Mouse (Mus musculus) G1E (cell line): ENCODE data around the gene Olfr488. TPM values are rescaled to one million over a fixed set of nuclear protein-coding genes. Genes with fewer than 3 reads are reported as not detected.
"Not testable (repeated sequence)": the region's sequence is repeated elsewhere in the genome, so short reads cannot be mapped to it uniquely, and the experiment has no call there.

ENCODE experiments used
- ATAC-seq: 2 replicates; pipeline ENCODE4 v1.8.0; 2016; ENCODE audit warnings: mild to moderate bottlenecking; ENCODE audit not compliant: insufficient number of reproducible peaks, poor library complexity, low FRiP score, severe bottlenecking; ENCODE audit errors: extremely low read depth
- DNase-seq: peaks from one replicate; pipeline ENCODE4 v3.0.0; 2012; ENCODE audit warnings: low spot score
- H3K27me3 ChIP-seq: 2 replicates; pipeline ENCODE4 v1.6.1; 2012; ENCODE audit warnings: mild to moderate bottlenecking, low read length, inconsistent platforms; ENCODE audit not compliant: insufficient read depth
- H3K36me3 ChIP-seq: replicated peaks from 2 replicates; pipeline ENCODE3; 2012; ENCODE audit warnings: mild to moderate bottlenecking, inconsistent platforms
- H3K4me1 ChIP-seq: 2 replicates; pipeline ENCODE4 v1.6.1; 2012; ENCODE audit warnings: low read depth, low read length, inconsistent platforms, mixed read lengths; ENCODE audit not compliant: insufficient read depth
- H3K4me3 ChIP-seq: 2 replicates; pipeline ENCODE4 v1.5.1; 2012; ENCODE audit warnings: low read depth, mild to moderate bottlenecking, inconsistent platforms, low read length, moderate library complexity, mixed read lengths
- H3K9me3 ChIP-seq: replicated peaks from 2 replicates; pipeline ENCODE4 v1.6.1; 2012; ENCODE audit warnings: inconsistent platforms
- CTCF ChIP-seq: IDR thresholded peaks from 2 replicates; pipeline ENCODE4 v1.5.1; 2012; ENCODE audit warnings: low read depth, low read length, inconsistent platforms, mixed read lengths
- GATA1 ChIP-seq: IDR thresholded peaks from 2 replicates; pipeline ENCODE4 v1.6.1; 2012; ENCODE audit warnings: borderline replicate concordance, low read length, inconsistent platforms, mixed read lengths
- GATA2 ChIP-seq: IDR thresholded peaks from 2 replicates; pipeline ENCODE4 v1.6.1; 2012; ENCODE audit warnings: low read depth, low read length, inconsistent platforms, borderline replicate concordance
- POLR2AphosphoS5 ChIP-seq: IDR thresholded peaks from 2 replicates; pipeline ENCODE4 v1.6.1; 2012; ENCODE audit warnings: low read depth, low read length, inconsistent platforms; ENCODE audit not compliant: insufficient replicate concordance
- TAL1 ChIP-seq: conservative IDR thresholded peaks from 2 replicates; pipeline ENCODE4 v1.6.1; 2012; ENCODE audit warnings: low read depth, low read length, inconsistent platforms, mixed read lengths
- polyA plus RNA-seq: library from polyadenylated mRNA; stranded (reverse); fragments of >175 nt; gene quantifications from 2 replicates; pipeline ENCODE4 v1.2.3, GENCODE M21; 2012
- total RNA-seq, 2 experiments: library from RNA; stranded (forward) in 1 of 2; stranded (reverse) in 1 of 2; fragments of 200-1000 nt in 1 of 2; fragments of >200 nt in 1 of 2; fragmentation: Nextera tagmentation in 1 of 2; gene quantifications; 2 replicates each; pipeline ENCODE4 v1.2.3; 2014 to 2017

Gene Olfr488
- total RNA-seq (2014; fragmentation: Nextera tagmentation) (not detected in 2 replicates), total RNA-seq (2017) (0.05 and 0.12 TPM in 2 replicates), polyA plus RNA-seq (not detected in 2 replicates)

GRCm38 (mm10) chr7:108258247-108258646 is at the start of gene Olfr488:
Gene Olfr488 (minus strand): TSS chr7:108258347.
- no peaks in the 10 kb centered on the region for H3K27me3 ChIP-seq
- TF ChIP-seq GATA1 (no peak), TAL1 (no peak), CTCF (no peak), POLR2AphosphoS5 (no peak), GATA2 (no peak)
- DNase-seq (no peak), ATAC-seq (no peak)
- H3K4me1 ChIP-seq, result no peaks in the 10 kb centered on the region
- H3K36me3 ChIP-seq, result no peaks in the 10 kb centered on the region
- H3K4me3 ChIP-seq, result no peak within 1 kb of the TSS
- H3K9me3 ChIP-seq, result peaks cover 2% of the 10 kb centered on the region; the same call in 1 of the 2 replicates

DNA sequence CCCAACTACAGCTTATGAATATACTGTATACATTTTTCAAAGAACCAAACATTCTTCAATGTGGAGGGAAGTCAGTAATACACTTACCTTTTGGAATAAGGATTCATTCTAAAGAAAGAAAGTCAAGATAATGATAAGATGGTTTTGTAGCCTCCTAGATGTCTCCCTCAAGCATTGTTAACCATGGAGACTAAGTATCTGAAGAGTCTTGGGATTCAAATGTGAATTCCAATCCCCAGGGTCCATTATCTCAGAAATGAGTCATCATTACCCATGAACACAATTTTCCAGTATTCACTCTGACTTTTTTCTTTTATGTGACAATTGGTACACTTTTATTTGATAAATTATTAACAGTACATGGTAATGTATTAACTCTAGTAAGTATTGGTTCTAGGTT is 30.7 kb upstream of the Olfr488 start, which contains the start of gene Olfr490:
TSS of gene Olfr490 (minus strand) at position 101 of the 400 bp plus-strand sequence.
- DNase-seq (no peak), ATAC-seq (no peak)
- no peaks in the 10 kb centered on the region for H3K4me1 ChIP-seq
- TF ChIP-seq GATA2, result no peak
- TF ChIP-seq GATA1, result no peak
- TF ChIP-seq POLR2AphosphoS5, result no peak
- no peak for TF ChIP-seq CTCF
- no peak for TF ChIP-seq TAL1
- no peaks in the 10 kb centered on the region for H3K27me3 ChIP-seq
- no peak within 1 kb of the TSS for H3K4me3 ChIP-seq
- H3K9me3 ChIP-seq, result no peaks in the 10 kb centered on the region
- H3K36me3 ChIP-seq, result no peaks in the 10 kb centered on the region

DNA sequence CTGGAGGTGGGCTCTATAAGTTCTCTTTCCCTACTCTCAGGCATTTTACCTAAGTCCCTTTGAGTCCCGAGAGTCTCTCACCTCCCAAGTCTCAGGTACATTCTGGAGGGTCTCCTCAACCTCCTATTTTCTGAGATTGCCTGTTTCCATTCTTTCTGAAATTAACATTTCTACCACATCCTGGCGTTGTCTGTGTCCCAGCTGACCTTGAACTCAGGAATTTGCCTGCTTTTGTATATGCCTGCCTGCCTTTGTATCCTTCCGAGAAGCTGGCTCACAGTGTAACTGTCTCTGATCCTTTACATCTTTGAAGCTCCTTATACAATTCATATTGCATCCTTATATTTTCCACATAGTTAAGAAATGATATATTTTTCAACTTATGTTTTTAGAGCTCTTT is 24.6 kb downstream of the Olfr488 start:
- Histone ChIP-seq H3K36me3 (no peaks in the 10 kb centered on the region), H3K4me1 (no peaks in the 10 kb centered on the region), H3K4me3 (no peak overlapping the region), H3K27me3 (no peaks in the 10 kb centered on the region), H3K9me3 (no peaks in the 10 kb centered on the region)
- no peak for TF ChIP-seq GATA2
- no peak for ATAC-seq
- DNase-seq, result no peak

DNA sequence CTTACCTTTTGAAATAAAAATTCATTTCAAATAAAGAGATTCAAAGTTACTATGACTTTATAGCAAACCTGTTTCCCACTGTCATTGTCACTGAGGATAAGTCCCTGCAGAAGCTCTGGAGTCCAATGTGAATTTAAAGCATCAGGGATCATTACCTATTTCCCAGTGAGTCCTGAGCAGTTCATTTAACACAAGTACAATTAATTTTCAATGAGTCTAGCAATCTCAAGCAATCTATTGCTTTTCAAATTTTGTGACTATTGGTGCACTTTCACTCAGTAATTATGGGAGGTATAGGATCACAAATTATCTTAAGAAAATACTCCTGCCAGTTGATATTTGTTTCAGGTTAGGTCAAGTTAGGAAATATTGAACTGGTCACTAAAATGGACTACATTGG is 43.6 kb downstream of the Olfr488 start, which contains the start of gene Olfr487:
TSS of gene Olfr487 (minus strand) at position 101 of the 400 bp plus-strand sequence.
- H3K9me3 ChIP-seq, DNase-seq, H3K4me1 ChIP-seq, H3K4me3 ChIP-seq, ATAC-seq, H3K27me3 ChIP-seq, H3K36me3 ChIP-seq: not testable (repeated sequence)

Other genes with a start within 250 kb of the Olfr488 start
- not detected in 2 replicates for gene Olfr478, start 224.4 kb downstream of the Olfr488 start, total RNA-seq (2014; fragmentation: Nextera tagmentation)
- 0.12 TPM in 1 of 2 replicates, not detected in the other for gene Olfr478, start 224.4 kb downstream of the Olfr488 start, total RNA-seq (2017)
- gene Olfr478, start 224.4 kb downstream of the Olfr488 start, polyA plus RNA-seq, result not detected in 2 replicates
- not detected in 2 replicates for gene Olfr479, start 207.7 kb downstream of the Olfr488 start, total RNA-seq (2014; fragmentation: Nextera tagmentation)
- 0.17 and 0.55 TPM in 2 replicates for gene Olfr479, start 207.7 kb downstream of the Olfr488 start, total RNA-seq (2017)
- not detected in 2 replicates for gene Olfr479, start 207.7 kb downstream of the Olfr488 start, polyA plus RNA-seq
- not detected in 2 replicates for gene Olfr480, start 191.0 kb downstream of the Olfr488 start, total RNA-seq (2014; fragmentation: Nextera tagmentation)
- not detected in 2 replicates for gene Olfr480, start 191.0 kb downstream of the Olfr488 start, total RNA-seq (2017)
- not detected in 2 replicates for gene Olfr480, start 191.0 kb downstream of the Olfr488 start, polyA plus RNA-seq
- not detected in 2 replicates for gene Olfr481, start 178.5 kb downstream of the Olfr488 start, total RNA-seq (2014; fragmentation: Nextera tagmentation)
- 0.23 and 0.76 TPM in 2 replicates for gene Olfr481, start 178.5 kb downstream of the Olfr488 start, total RNA-seq (2017)
- not detected in 2 replicates for gene Olfr481, start 178.5 kb downstream of the Olfr488 start, polyA plus RNA-seq
- not detected in 2 replicates for gene Olfr482, start 160.8 kb downstream of the Olfr488 start, total RNA-seq (2014; fragmentation: Nextera tagmentation)
- 0.17 and 0.22 TPM in 2 replicates for gene Olfr482, start 160.8 kb downstream of the Olfr488 start, total RNA-seq (2017)
- not detected in 2 replicates for gene Olfr482, start 160.8 kb downstream of the Olfr488 start, polyA plus RNA-seq
- not detected in 2 replicates for gene Olfr483, start 157.5 kb downstream of the Olfr488 start, total RNA-seq (2014; fragmentation: Nextera tagmentation)
- not detected in 2 replicates for gene Olfr483, start 157.5 kb downstream of the Olfr488 start, total RNA-seq (2017)
- not detected in 2 replicates for gene Olfr483, start 157.5 kb downstream of the Olfr488 start, polyA plus RNA-seq
- gene Olfr484, start 130.9 kb downstream of the Olfr488 start, total RNA-seq (2014; fragmentation: Nextera tagmentation), result not detected in 2 replicates
- gene Olfr484, start 130.9 kb downstream of the Olfr488 start, total RNA-seq (2017), result 0.11 and 0.17 TPM in 2 replicates
- gene Olfr484, start 130.9 kb downstream of the Olfr488 start, polyA plus RNA-seq, result not detected in 2 replicates
- not detected in 2 replicates for gene Olfr485, start 98.5 kb downstream of the Olfr488 start, total RNA-seq (2014; fragmentation: Nextera tagmentation)
- gene Olfr485, start 98.5 kb downstream of the Olfr488 start, total RNA-seq (2017), result not detected in 2 replicates
- gene Olfr485, start 98.5 kb downstream of the Olfr488 start, polyA plus RNA-seq, result not detected in 2 replicates
- gene Olfr486, start 85.6 kb downstream of the Olfr488 start, total RNA-seq (2014; fragmentation: Nextera tagmentation), result not detected in 2 replicates
- not detected in 2 replicates for gene Olfr486, start 85.6 kb downstream of the Olfr488 start, total RNA-seq (2017)
- gene Olfr486, start 85.6 kb downstream of the Olfr488 start, polyA plus RNA-seq, result not detected in 2 replicates
- not detected in 2 replicates for gene Olfr487, start 43.7 kb downstream of the Olfr488 start, total RNA-seq (2014; fragmentation: Nextera tagmentation)
- 0.06 and 0.11 TPM in 2 replicates for gene Olfr487, start 43.7 kb downstream of the Olfr488 start, total RNA-seq (2017)
- gene Olfr487, start 43.7 kb downstream of the Olfr488 start, polyA plus RNA-seq, result not detected in 2 replicates
- gene Olfr490, start 30.6 kb upstream of the Olfr488 start, total RNA-seq (2014; fragmentation: Nextera tagmentation), result not detected in 2 replicates
- gene Olfr490, start 30.6 kb upstream of the Olfr488 start, total RNA-seq (2017), result 0.11 TPM in 1 of 2 replicates, not detected in the other
- gene Olfr490, start 30.6 kb upstream of the Olfr488 start, polyA plus RNA-seq, result not detected in 2 replicates
- gene Olfr491, start 55.1 kb upstream of the Olfr488 start, total RNA-seq (2014; fragmentation: Nextera tagmentation), result not detected in 2 replicates
- not detected in 2 replicates for gene Olfr491, start 55.1 kb upstream of the Olfr488 start, total RNA-seq (2017)
- not detected in 2 replicates for gene Olfr491, start 55.1 kb upstream of the Olfr488 start, polyA plus RNA-seq
- not detected in 2 replicates for gene Olfr492, start 65.3 kb upstream of the Olfr488 start, total RNA-seq (2014; fragmentation: Nextera tagmentation)
- gene Olfr492, start 65.3 kb upstream of the Olfr488 start, total RNA-seq (2017), result 0.16 TPM in 1 of 2 replicates, not detected in the other
- gene Olfr492, start 65.3 kb upstream of the Olfr488 start, polyA plus RNA-seq, result not detected in 2 replicates
- not detected in 2 replicates for gene Olfr493, start 88.6 kb upstream of the Olfr488 start, total RNA-seq (2014; fragmentation: Nextera tagmentation)
- not detected in 2 replicates for gene Olfr493, start 88.6 kb upstream of the Olfr488 start, total RNA-seq (2017)
- gene Olfr493, start 88.6 kb upstream of the Olfr488 start, polyA plus RNA-seq, result not detected in 2 replicates
- not detected in 2 replicates for gene Olfr494, start 107.0 kb upstream of the Olfr488 start, total RNA-seq (2014; fragmentation: Nextera tagmentation)
- 0.44 TPM in 1 of 2 replicates, not detected in the other for gene Olfr494, start 107.0 kb upstream of the Olfr488 start, total RNA-seq (2017)
- not detected in 2 replicates for gene Olfr494, start 107.0 kb upstream of the Olfr488 start, polyA plus RNA-seq
- gene Olfr495, start 134.8 kb upstream of the Olfr488 start, total RNA-seq (2014; fragmentation: Nextera tagmentation), result not detected in 2 replicates
- gene Olfr495, start 134.8 kb upstream of the Olfr488 start, total RNA-seq (2017), result 0.12 and 0.16 TPM in 2 replicates
- not detected in 2 replicates for gene Olfr495, start 134.8 kb upstream of the Olfr488 start, polyA plus RNA-seq
- not detected in 2 replicates for gene Olfr497, start 162.1 kb upstream of the Olfr488 start, total RNA-seq (2014; fragmentation: Nextera tagmentation)
- 0.05 and 0.12 TPM in 2 replicates for gene Olfr497, start 162.1 kb upstream of the Olfr488 start, total RNA-seq (2017)
- gene Olfr497, start 162.1 kb upstream of the Olfr488 start, polyA plus RNA-seq, result not detected in 2 replicates
- gene Olfr498, start 207.0 kb upstream of the Olfr488 start, total RNA-seq (2014; fragmentation: Nextera tagmentation), result not detected in 2 replicates
- gene Olfr498, start 207.0 kb upstream of the Olfr488 start, total RNA-seq (2017), result 0.27 TPM in 1 of 2 replicates, not detected in the other
- not detected in 2 replicates for gene Olfr498, start 207.0 kb upstream of the Olfr488 start, polyA plus RNA-seq